Mouse (Mus musculus): Measurements from ENCODE around the gene Tpcn1.

The Tpcn1 gene

GRCm38 (mm10) chr5:120588569-120589094 is at the start of gene Tpcn1, which contains the start of gene Iqcd:
Tpcn1 (minus strand) TSS chr5:120588673.
Iqcd (plus strand) TSS chr5:120589016.
- peak; percentile 100 for DNase-seq (ENCODE audit: low read depth, low spot score)

GRCm38 (mm10) chr5:120635633-120636032 is 47.2 kb upstream of the Tpcn1 start:
- no peak for DNase-seq (ENCODE audit: low read depth, low spot score)

GRCm38 (mm10) chr5:120634860-120635259 is 46.4 kb upstream of the Tpcn1 start:
- no peak for DNase-seq (ENCODE audit: low read depth, low spot score)

GRCm38 (mm10) chr5:120634131-120634530 is 45.7 kb upstream of the Tpcn1 start, which contains the start of gene Cfap73:
Cfap73 (minus strand) TSS chr5:120634235.
- no peak for DNase-seq (ENCODE audit: low read depth, low spot score)

- DNase-seq (ENCODE audit: low read depth, low spot score): no peak
Measured at GRCm38 (mm10) chr5:120631892-120632291, 43.4 kb upstream of the Tpcn1 start.

- no peak for DNase-seq (ENCODE audit: low read depth, low spot score)
Measured at GRCm38 (mm10) chr5:120631128-120631527, 42.7 kb upstream of the Tpcn1 start.

- peak; percentile 32 for DNase-seq (ENCODE audit: low read depth, low spot score)
Measured at GRCm38 (mm10) chr5:120628624-120629023, 40.2 kb upstream of the Tpcn1 start.

- DNase-seq (ENCODE audit: low read depth, low spot score): no peak
Measured at GRCm38 (mm10) chr5:120627515-120628300, 39.2 kb upstream of the Tpcn1 start.

- peak; percentile 55 for DNase-seq (ENCODE audit: low read depth, low spot score)
Measured at GRCm38 (mm10) chr5:120626399-120626798, 37.9 kb upstream of the Tpcn1 start.

- no peak for DNase-seq (ENCODE audit: low read depth, low spot score)
Measured at GRCm38 (mm10) chr5:120624427-120624826, 36.0 kb upstream of the Tpcn1 start.

- DNase-seq (ENCODE audit: low read depth, low spot score): no peak
Measured at GRCm38 (mm10) chr5:120622198-120622851, 33.9 kb upstream of the Tpcn1 start.

GRCm38 (mm10) chr5:120621846-120622197 is 33.3 kb upstream of the Tpcn1 start:
- DNase-seq (ENCODE audit: low read depth, low spot score): no peak

- DNase-seq (ENCODE audit: low read depth, low spot score): no peak
Measured at GRCm38 (mm10) chr5:120621078-120621765, 32.7 kb upstream of the Tpcn1 start.

GRCm38 (mm10) chr5:120620375-120621077 is 32.1 kb upstream of the Tpcn1 start:
- peak; percentile 80 for DNase-seq (ENCODE audit: low read depth, low spot score)

- peak; percentile 64 for DNase-seq (ENCODE audit: low read depth, low spot score)
Measured at GRCm38 (mm10) chr5:120619201-120619600, 30.7 kb upstream of the Tpcn1 start.

- no peak for DNase-seq (ENCODE audit: low read depth, low spot score)
Measured at GRCm38 (mm10) chr5:120618778-120619177, 30.3 kb upstream of the Tpcn1 start.

GRCm38 (mm10) chr5:120615903-120616302 is 27.4 kb upstream of the Tpcn1 start:
- peak; percentile 66 for DNase-seq (ENCODE audit: low read depth, low spot score)

- peak; percentile 100 for DNase-seq (ENCODE audit: low read depth, low spot score)
Measured at GRCm38 (mm10) chr5:120612822-120613604, 24.5 kb upstream of the Tpcn1 start.

- DNase-seq (ENCODE audit: low read depth, low spot score): peak; percentile 96
Measured at GRCm38 (mm10) chr5:120612442-120612821, 24.0 kb upstream of the Tpcn1 start, which contains the start of the genes Rita1 and Ddx54. Rita1 (minus strand) TSS chr5:120612589. Ddx54 (plus strand) TSS chr5:120612739.

- DNase-seq (ENCODE audit: low read depth, low spot score): no peak
Measured at GRCm38 (mm10) chr5:120611416-120611815, 22.9 kb upstream of the Tpcn1 start.
